Mouse (Mus musculus) lung, adult 2 months (tissue): ENCODE results near the gene Ndufs8. TPM values are rescaled to one million over a fixed set of nuclear protein-coding genes. Genes with fewer than 3 reads are reported as not detected.

Source experiments
- DNase-seq: peaks from one replicate; pipeline ENCODE4 v3.0.0; 2022
- H3K4me1 ChIP-seq: fragments of 200-500 bp; 2 replicates; pipeline ENCODE4 v1.6.1; 2011; ENCODE audit warnings: low read length; ENCODE audit not compliant: control insufficient read depth, insufficient read depth
- H3K4me3 ChIP-seq: fragments of 200-500 bp; replicated peaks from 2 replicates; pipeline ENCODE3; 2011; ENCODE audit warnings: low read depth, mild to moderate bottlenecking, control low read depth, low read length; ENCODE audit errors: extremely low read depth
- CTCF ChIP-seq: fragments of 200-500 bp; IDR thresholded peaks from 2 replicates; pipeline ENCODE4 v1.5.1; 2011; ENCODE audit warnings: mild to moderate bottlenecking, low read length, control low read depth; ENCODE audit not compliant: insufficient read depth
- POLR2A ChIP-seq: fragments of 200-500 bp; IDR thresholded peaks from 2 replicates; pipeline ENCODE4 v1.6.1; 2011; ENCODE audit warnings: low read depth, mild to moderate bottlenecking, control low read depth, low read length, borderline replicate concordance; ENCODE audit errors: extremely low read depth
- WGBS: fragments of 180-500 bp; shearing (Covaris S2); methylation state at CpG from one replicate; pipeline ENCODE4 v1.1.7; 2018; 5-methylcytosine and 5-hydroxymethylcytosine counted together
- polyA plus RNA-seq: library from polyadenylated mRNA; depleted of rRNA; stranded (reverse); fragments of >200 nt; gene quantifications from 2 replicates; pipeline ENCODE4 v1.2.3, GENCODE M21; 2012; rRNA removed

Gene Ndufs8
- polyA plus RNA-seq, 1 experiment, result 189 TPM

GRCm38 (mm10) chr19:3875045-3875444, 37.5 kb downstream of the Ndufs8 start:
- TF ChIP-seq POLR2A (no peak), CTCF (no peak)
- Histone ChIP-seq H3K4me3 (no peak overlapping the region), H3K4me1 (peaks cover 4% of the 10 kb centered on the region)
- no peak for DNase-seq
- WGBS, result 70% methylated on average over 7 of the region's 7 CpGs

GRCm38 (mm10) chr19:3872373-3872772, 40.2 kb downstream of the Ndufs8 start:
- no peak for DNase-seq
- Histone ChIP-seq H3K4me1 (peaks cover 2% of the 10 kb centered on the region; the same call in 1 of the 2 replicates), H3K4me3 (no peak overlapping the region)
- 58% methylated on average over 4 of the region's 4 CpGs for WGBS
- TF ChIP-seq POLR2A, result no peak
- TF ChIP-seq CTCF, result no peak

GRCm38 (mm10) chr19:3871468-3871867, 41.1 kb downstream of the Ndufs8 start:
- Histone ChIP-seq H3K4me3 (no peak overlapping the region), H3K4me1 (peaks cover 2% of the 10 kb centered on the region; the same call in 1 of the 2 replicates)
- TF ChIP-seq POLR2A (no peak), CTCF (no peak)
- DNase-seq, result no peak

GRCm38 (mm10) chr19:3868290-3868689, 44.3 kb downstream of the Ndufs8 start:
- no peak for TF ChIP-seq CTCF
- TF ChIP-seq POLR2A, result no peak
- 72% methylated on average over 1 of the region's 1 CpGs for WGBS
- H3K4me3 ChIP-seq, result no peak overlapping the region
- H3K4me1 ChIP-seq, result peaks cover 2% of the 10 kb centered on the region; the same call in 1 of the 2 replicates
- no peak for DNase-seq

- TF ChIP-seq CTCF (no peak; the same call in 1 of the 2 replicates), POLR2A (no peak)
- Histone ChIP-seq H3K4me3 (no peak overlapping the region), H3K4me1 (no peaks in the 10 kb centered on the region; the same call in 1 of the 2 replicates)
- WGBS, result 77% methylated on average over 2 of the region's 2 CpGs
- no peak for DNase-seq
Measured at GRCm38 (mm10) chr19:3864960-3865359, 47.6 kb downstream of the Ndufs8 start.

GRCm38 (mm10) chr19:3862713-3863112, 49.9 kb downstream of the Ndufs8 start:
- DNase-seq, result no peak
- TF ChIP-seq CTCF, result no peak
- WGBS, result 65% methylated on average over 2 of the region's 2 CpGs
- no peak overlapping the region for H3K4me3 ChIP-seq
- no peaks in the 10 kb centered on the region; the same call in 1 of the 2 replicates for H3K4me1 ChIP-seq

Other genes with a start within 250 kb of the Ndufs8 start
- gene Lrp5, start 226.2 kb downstream of the Ndufs8 start, polyA plus RNA-seq, result 85.8 and 87.8 TPM in 2 replicates
- 36.3 and 41.4 TPM in 2 replicates for gene 1810055G02Rik, start 204.5 kb downstream of the Ndufs8 start, polyA plus RNA-seq
- 19.6 and 23.7 TPM in 2 replicates for gene Kmt5b, start 145.4 kb downstream of the Ndufs8 start, polyA plus RNA-seq
- 75.9 and 81.6 TPM in 2 replicates for gene Chka, start 61.0 kb downstream of the Ndufs8 start, polyA plus RNA-seq
- gene Tcirg1, start 5.6 kb downstream of the Ndufs8 start, polyA plus RNA-seq, result 157 and 164 TPM in 2 replicates
- 71.9 and 85.0 TPM in 2 replicates for gene Aldh3b1, start 17.0 kb upstream of the Ndufs8 start, polyA plus RNA-seq
- 169 and 180 TPM in 2 replicates for gene Unc93b1, start 22.4 kb upstream of the Ndufs8 start, polyA plus RNA-seq
- gene Aldh3b3, start 45.9 kb upstream of the Ndufs8 start, polyA plus RNA-seq, result 0.08 and 0.21 TPM in 2 replicates
- gene Aldh3b2, start 59.6 kb upstream of the Ndufs8 start, polyA plus RNA-seq, result 2.0 and 21.7 TPM in 2 replicates
- 27.7 and 29.8 TPM in 2 replicates for gene Acy3, start 73.8 kb upstream of the Ndufs8 start, polyA plus RNA-seq
- 0.06 TPM in 1 of 2 replicates, not detected in the other for gene Tbx10, start 80.0 kb upstream of the Ndufs8 start, polyA plus RNA-seq
- 7.6 and 13.3 TPM in 2 replicates for gene Nudt8, start 87.8 kb upstream of the Ndufs8 start, polyA plus RNA-seq
- gene Gm49405, start 87.9 kb upstream of the Ndufs8 start, polyA plus RNA-seq, result 1.7 and 1.8 TPM in 2 replicates
- gene Doc2g, start 90.5 kb upstream of the Ndufs8 start, polyA plus RNA-seq, result 12.6 and 18.0 TPM in 2 replicates
- gene Ndufv1, start 100.0 kb upstream of the Ndufs8 start, polyA plus RNA-seq, result 99.4 and 127 TPM in 2 replicates
- 480 and 656 TPM in 2 replicates for gene Gstp1, start 125.2 kb upstream of the Ndufs8 start, polyA plus RNA-seq
- gene Gstp2, start 133.2 kb upstream of the Ndufs8 start, polyA plus RNA-seq, result 47.4 and 87.8 TPM in 2 replicates
- 14.4 and 15.9 TPM in 2 replicates for gene Gstp3, start 146.8 kb upstream of the Ndufs8 start, polyA plus RNA-seq
- 0.86 and 0.91 TPM in 2 replicates for gene Cabp2, start 168.8 kb upstream of the Ndufs8 start, polyA plus RNA-seq
- 200 and 245 TPM in 2 replicates for gene Cdk2ap2, start 184.4 kb upstream of the Ndufs8 start, polyA plus RNA-seq
- 152 and 163 TPM in 2 replicates for gene Pitpnm1, start 187.2 kb upstream of the Ndufs8 start, polyA plus RNA-seq
- gene Aip, start 213.1 kb upstream of the Ndufs8 start, polyA plus RNA-seq, result 108 and 123 TPM in 2 replicates
- gene Gpr152, start 227.0 kb upstream of the Ndufs8 start, polyA plus RNA-seq, result 0.05 and 0.08 TPM in 2 replicates
- gene Cabp4, start 231.3 kb upstream of the Ndufs8 start, polyA plus RNA-seq, result 0.08 TPM in 1 of 2 replicates, not detected in the other
- 260 and 262 TPM in 2 replicates for gene Coro1b, start 235.8 kb upstream of the Ndufs8 start, polyA plus RNA-seq
- gene Ptprcap, start 240.8 kb upstream of the Ndufs8 start, polyA plus RNA-seq, result 55.0 and 75.4 TPM in 2 replicates